Mouse (Mus musculus) neutrophil, adult 5-6 weeks (primary cell): Measurements from ENCODE around the gene Ryr2. TPM values are rescaled to one million over a fixed set of nuclear protein-coding genes. Genes with fewer than 3 reads are reported as not detected.
"Not testable (repeated sequence)": the region's sequence is repeated elsewhere in the genome, so short reads cannot be mapped to it uniquely, and the experiment has no call there.

ENCODE experiments used
- ATAC-seq: fragments of 151-379, 151-347 bp; 2 replicates; pipeline ENCODE4 v1.8.0; 2017; ENCODE audit warnings: mild to moderate bottlenecking, moderate TSS enrichment; ENCODE audit not compliant: insufficient number of reproducible peaks, poor library complexity, low FRiP score, severe bottlenecking; ENCODE audit errors: extremely low read depth
- total RNA-seq: library from RNA; stranded (forward); fragments of 200-1000 nt; gene quantifications from 2 replicates; pipeline ENCODE4 v1.2.3, GENCODE M21; 2017

The Ryr2 gene
- total RNA-seq = 3.2 and 3.8 TPM in 2 replicates

- peak; percentile 60; the same call in 1 of the 2 replicates for ATAC-seq
These were observed at the start of gene Ryr2 for GRCm38 (mm10) chr13:12106662-12107632. TSS of gene Ryr2 (minus strand) at chr13:12106945.

- no peak for ATAC-seq
These were observed 47.2 kb upstream of the Ryr2 start for GRCm38 (mm10) chr13:12153922-12154321.

- ATAC-seq = no peak
These were observed 40.3 kb upstream of the Ryr2 start for GRCm38 (mm10) chr13:12146918-12147507.

GRCm38 (mm10) chr13:12146402-12146801, 39.7 kb upstream of the Ryr2 start:
- no peak for ATAC-seq

GRCm38 (mm10) chr13:12143347-12143746, 36.6 kb upstream of the Ryr2 start:
- no peak for ATAC-seq

- ATAC-seq = not testable (repeated sequence)
These were observed 29.7 kb upstream of the Ryr2 start for GRCm38 (mm10) chr13:12136461-12136860.

- ATAC-seq = no peak
These were observed 26.8 kb upstream of the Ryr2 start for GRCm38 (mm10) chr13:12133549-12133948.

GRCm38 (mm10) chr13:12132160-12132710, 25.5 kb upstream of the Ryr2 start:
- ATAC-seq = no peak

GRCm38 (mm10) chr13:12129121-12129520, 22.4 kb upstream of the Ryr2 start:
- no peak for ATAC-seq

- no peak for ATAC-seq
These were observed 19.4 kb upstream of the Ryr2 start for GRCm38 (mm10) chr13:12126099-12126498.

GRCm38 (mm10) chr13:12124940-12125540, 18.3 kb upstream of the Ryr2 start:
- ATAC-seq = no peak

- ATAC-seq = no peak
These were observed 8.8 kb upstream of the Ryr2 start for GRCm38 (mm10) chr13:12115551-12115950.

- ATAC-seq = no peak
These were observed 8.1 kb upstream of the Ryr2 start for GRCm38 (mm10) chr13:12114816-12115215.

GRCm38 (mm10) chr13:12108955-12109354, 2.2 kb upstream of the Ryr2 start:
- ATAC-seq = no peak

GRCm38 (mm10) chr13:12105830-12106628, 716 bp downstream of the Ryr2 start:
- no peak for ATAC-seq

GRCm38 (mm10) chr13:12105231-12105829, 1.4 kb downstream of the Ryr2 start:
- no peak for ATAC-seq

GRCm38 (mm10) chr13:12104318-12104717, 2.4 kb downstream of the Ryr2 start:
- no peak for ATAC-seq

- ATAC-seq = no peak
These were observed 3.7 kb downstream of the Ryr2 start for GRCm38 (mm10) chr13:12103017-12103416.
